Mouse (Mus musculus) liver, adult 2 months (tissue): ENCODE results near the gene Zfp248. TPM values are rescaled to one million over a fixed set of nuclear protein-coding genes. Genes with fewer than 3 reads are reported as not detected.

Experiments used
- DNase-seq: peaks from one replicate; pipeline ENCODE4 v3.0.0-alpha.2; 2011; ENCODE audit warnings: low read depth, low spot score; ENCODE audit errors: extremely low read depth
- H3K27ac ChIP-seq: fragments of 200-500 bp; replicated peaks from 2 replicates; pipeline ENCODE4 v1.5.1; 2012; ENCODE audit warnings: low read depth, mild to moderate bottlenecking, control low read depth, inconsistent platforms, low read length; ENCODE audit not compliant: insufficient read depth
- H3K27me3 ChIP-seq: fragments of 200-500 bp; 2 replicates; pipeline ENCODE4 v1.6.1; 2012; ENCODE audit warnings: mild to moderate bottlenecking, moderate library complexity, low read length, inconsistent platforms; ENCODE audit not compliant: control insufficient read depth, insufficient read depth
- H3K36me3 ChIP-seq: fragments of 200-500 bp; 2 replicates; pipeline ENCODE4 v1.6.1; 2012; ENCODE audit warnings: low read length, inconsistent platforms; ENCODE audit not compliant: control insufficient read depth, insufficient read depth
- H3K4me1 ChIP-seq: fragments of 200-500 bp; 2 replicates; pipeline ENCODE4 v1.6.1; 2011; ENCODE audit warnings: low read length; ENCODE audit not compliant: control insufficient read depth, insufficient read depth
- H3K4me3 ChIP-seq: fragments of 200-500 bp; 2 replicates; pipeline ENCODE4 v1.5.1; 2011; ENCODE audit warnings: low read depth, mild to moderate bottlenecking, control low read depth, low read length, moderate library complexity; ENCODE audit not compliant: insufficient read depth
- H3K79me2 ChIP-seq: fragments of 200-500 bp; 2 replicates; pipeline ENCODE4 v1.6.1; 2012; ENCODE audit warnings: inconsistent platforms, mild to moderate bottlenecking, low read length, moderate library complexity; ENCODE audit not compliant: control insufficient read depth, insufficient read depth
- H3K9ac ChIP-seq: fragments of 200-500 bp; 2 replicates; pipeline ENCODE4 v1.6.1; 2012; ENCODE audit warnings: low read depth, mild to moderate bottlenecking, control low read depth, inconsistent platforms, low read length
- CTCF ChIP-seq: fragments of 200-500 bp; IDR thresholded peaks from 2 replicates; pipeline ENCODE4 v1.5.1; 2011; ENCODE audit warnings: low read depth, low read length, control low read depth
- POLR2A ChIP-seq: fragments of 200-500 bp; IDR thresholded peaks from 2 replicates; pipeline ENCODE4 v1.6.1; 2011; ENCODE audit warnings: low read length, control low read depth; ENCODE audit not compliant: insufficient read depth; ENCODE audit errors: extremely low read depth
- WGBS: fragments of 180-500 bp; shearing (Covaris S2); methylation state at CpG from one replicate; pipeline ENCODE4 v1.1.7; 2018; 5-methylcytosine and 5-hydroxymethylcytosine counted together
- polyA plus RNA-seq: library from polyadenylated mRNA; depleted of rRNA; stranded (reverse); fragments of >200 nt; gene quantifications from 2 replicates; pipeline ENCODE4 v1.2.3, GENCODE M21; 2012
- total RNA-seq: library from RNA; depleted of rRNA; stranded (reverse); fragments of >200 nt; gene quantifications from 2 replicates; pipeline ENCODE4 v1.2.3, GENCODE M21; 2014

Zfp248 gene
- total and polyA plus RNA-seq, 2 experiments: 0.17 to 0.37 TPM

DNA sequence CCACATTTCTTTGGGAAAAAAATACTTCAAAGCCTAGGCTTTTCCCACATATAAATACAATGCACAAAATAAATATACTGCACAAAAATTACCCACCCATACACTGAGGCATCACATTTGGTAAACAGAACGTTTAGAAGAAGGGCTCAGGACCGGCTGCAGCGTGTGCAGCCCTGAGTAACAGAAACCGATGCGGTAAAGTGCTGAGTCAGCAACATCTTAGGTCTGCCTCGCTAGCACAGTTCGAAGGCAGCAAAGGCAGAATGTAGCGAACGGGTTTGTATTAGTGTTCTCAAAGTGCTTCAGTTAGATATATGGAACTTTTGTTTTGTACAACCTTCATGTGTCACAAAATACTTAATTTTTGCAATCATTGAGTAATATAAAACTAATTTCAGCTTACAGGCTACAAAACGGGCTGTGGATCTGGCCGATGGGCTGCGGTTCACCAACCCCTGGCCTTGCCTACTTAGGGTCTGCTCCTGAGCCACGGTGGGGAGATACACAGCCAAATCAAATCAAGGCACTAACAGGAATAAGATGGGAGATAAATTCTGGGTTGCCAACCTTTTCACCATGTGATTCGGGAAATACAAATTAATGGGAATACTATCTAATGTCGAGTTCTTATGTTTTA is 6.9 kb upstream of the Zfp248 start:
- no peak overlapping the region for H3K9ac ChIP-seq
- no peak for DNase-seq
- WGBS: 89% methylated on average over 15 of the region's 15 CpGs
- H3K27ac ChIP-seq: no peak overlapping the region
- peaks cover 20% of the 10 kb centered on the region for H3K36me3 ChIP-seq
- H3K27me3 ChIP-seq: no peaks in the 10 kb centered on the region
- TF ChIP-seq POLR2A: no peak
- TF ChIP-seq CTCF: no peak
- no peak overlapping the region for H3K4me3 ChIP-seq
- H3K4me1 ChIP-seq: 0 out of 2 replicates have a peak, but pooled peaks cover 2% of the 10 kb centered on the region
- H3K79me2 ChIP-seq: no peaks in the 10 kb centered on the region

DNA sequence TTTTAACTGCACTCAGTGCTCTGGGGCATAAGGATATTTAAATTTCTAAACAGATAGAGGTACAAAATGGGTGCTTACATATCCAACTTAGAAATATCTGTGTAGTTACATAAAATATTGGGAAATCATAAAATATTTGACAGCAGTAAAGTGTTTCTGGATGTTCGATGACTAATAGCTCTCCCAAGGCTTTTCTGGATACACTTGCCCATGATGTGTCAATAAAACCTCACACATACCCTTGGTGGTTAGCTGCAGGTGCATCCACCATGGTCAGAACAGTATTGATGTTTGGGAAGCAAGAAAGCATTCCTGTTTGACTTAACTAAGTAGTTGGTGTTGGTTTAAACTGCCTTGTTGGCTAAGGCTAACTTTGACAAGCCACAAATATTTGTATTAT is 2.4 kb upstream of the Zfp248 start:
- TF ChIP-seq CTCF: no peak
- no peak for TF ChIP-seq POLR2A
- Histone ChIP-seq H3K4me1 (no peaks in the 10 kb centered on the region), H3K36me3 (no peaks in the 10 kb centered on the region), H3K4me3 (no peak overlapping the region), H3K27ac (no peak overlapping the region), H3K79me2 (no peaks in the 10 kb centered on the region), H3K27me3 (no peaks in the 10 kb centered on the region), H3K9ac (no peak overlapping the region)
- 91% methylated on average over 1 of the region's 1 CpGs for WGBS
- no peak for DNase-seq

DNA sequence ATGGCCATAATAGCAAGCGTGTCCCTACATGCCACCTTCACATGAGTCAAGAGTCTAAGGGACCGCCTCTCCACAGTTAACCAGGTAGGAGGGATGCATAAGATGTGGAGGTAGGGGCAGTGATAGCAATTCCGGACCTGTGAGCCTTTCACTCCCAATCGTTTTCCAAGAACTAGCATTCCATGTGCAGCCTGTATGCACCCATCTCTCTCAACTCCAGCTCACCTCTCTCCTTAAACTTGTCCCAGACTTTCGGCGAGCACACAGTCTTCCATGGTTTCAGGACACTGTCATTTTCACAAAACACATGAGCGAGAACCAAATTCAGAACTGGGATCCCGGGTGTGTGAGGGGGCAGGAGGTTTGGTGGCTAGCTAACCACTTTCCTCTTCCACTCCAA is 876 bp downstream of the Zfp248 start:
- Histone ChIP-seq H3K27me3 (no peaks in the 10 kb centered on the region), H3K9ac (no peak overlapping the region), H3K36me3 (no peaks in the 10 kb centered on the region), H3K27ac (no peak overlapping the region), H3K4me3 (no peak overlapping the region), H3K79me2 (no peaks in the 10 kb centered on the region), H3K4me1 (no peaks in the 10 kb centered on the region)
- no peak for DNase-seq
- WGBS: 53% methylated on average over 8 of the region's 8 CpGs
- TF ChIP-seq CTCF (no peak), POLR2A (no peak)

DNA sequence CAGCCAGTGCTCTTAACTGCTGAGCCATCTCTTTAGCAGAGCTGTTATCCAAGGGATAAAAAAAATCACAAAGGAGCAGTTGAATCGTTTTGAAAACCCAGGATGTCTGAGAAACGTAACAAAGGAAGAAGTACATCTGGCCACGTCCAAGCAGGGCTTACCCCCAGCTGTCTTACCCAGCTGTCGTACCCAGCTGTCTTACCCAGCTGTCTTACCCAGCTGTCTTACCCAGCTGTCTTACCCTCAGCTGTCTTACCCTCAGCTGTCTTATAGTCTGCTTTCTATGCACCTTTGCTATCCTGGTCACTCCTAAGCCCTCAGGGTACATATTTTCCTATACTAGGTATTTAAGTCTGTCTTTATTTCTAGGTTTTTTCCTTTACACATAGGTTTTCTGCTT is 23.8 kb downstream of the Zfp248 start:
- H3K27ac ChIP-seq: no peak overlapping the region
- no peaks in the 10 kb centered on the region for H3K4me1 ChIP-seq
- no peak for DNase-seq

DNA sequence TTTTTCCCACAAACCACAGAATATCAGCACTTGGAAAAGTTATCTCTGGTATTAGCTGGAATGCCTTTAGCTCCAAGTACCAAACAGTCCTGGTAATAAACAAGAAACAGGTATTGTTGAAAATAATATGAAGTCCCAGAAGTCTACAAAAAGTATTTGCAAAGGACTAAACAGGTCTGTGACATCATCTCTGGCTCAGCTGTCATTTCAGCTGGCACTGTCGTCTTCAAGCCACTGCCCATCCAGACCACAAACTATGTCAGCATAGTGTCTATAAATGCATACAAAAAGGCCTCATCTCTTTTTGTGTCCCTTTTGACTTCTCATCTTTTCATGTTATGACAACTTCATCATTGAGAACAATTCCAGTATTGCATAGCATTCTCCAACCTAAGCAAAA is 28.7 kb downstream of the Zfp248 start:
- DNase-seq: no peak
- Histone ChIP-seq H3K27ac (no peak overlapping the region), H3K4me3 (no peak overlapping the region), H3K79me2 (no peaks in the 10 kb centered on the region), H3K36me3 (peaks cover 11% of the 10 kb centered on the region), H3K4me1 (no peaks in the 10 kb centered on the region), H3K9ac (no peak overlapping the region), H3K27me3 (no peaks in the 10 kb centered on the region)
- TF ChIP-seq POLR2A: no peak
- no peak for TF ChIP-seq CTCF
- 95% methylated on average over 1 of the region's 1 CpGs for WGBS

More for the DNA sequence above, 23.8 kb downstream of the Zfp248 start:
- 89% methylated on average over 4 of the region's 4 CpGs for WGBS
- no peak overlapping the region for H3K9ac ChIP-seq
- no peak overlapping the region for H3K4me3 ChIP-seq
- H3K27me3 ChIP-seq: no peaks in the 10 kb centered on the region
- H3K79me2 ChIP-seq: no peaks in the 10 kb centered on the region
- H3K36me3 ChIP-seq: peaks cover 11% of the 10 kb centered on the region
- TF ChIP-seq CTCF (no peak), POLR2A (no peak)
